Mouse (Mus musculus): Measurements from ENCODE around the gene Abcc8.

Abcc8 gene

DNA sequence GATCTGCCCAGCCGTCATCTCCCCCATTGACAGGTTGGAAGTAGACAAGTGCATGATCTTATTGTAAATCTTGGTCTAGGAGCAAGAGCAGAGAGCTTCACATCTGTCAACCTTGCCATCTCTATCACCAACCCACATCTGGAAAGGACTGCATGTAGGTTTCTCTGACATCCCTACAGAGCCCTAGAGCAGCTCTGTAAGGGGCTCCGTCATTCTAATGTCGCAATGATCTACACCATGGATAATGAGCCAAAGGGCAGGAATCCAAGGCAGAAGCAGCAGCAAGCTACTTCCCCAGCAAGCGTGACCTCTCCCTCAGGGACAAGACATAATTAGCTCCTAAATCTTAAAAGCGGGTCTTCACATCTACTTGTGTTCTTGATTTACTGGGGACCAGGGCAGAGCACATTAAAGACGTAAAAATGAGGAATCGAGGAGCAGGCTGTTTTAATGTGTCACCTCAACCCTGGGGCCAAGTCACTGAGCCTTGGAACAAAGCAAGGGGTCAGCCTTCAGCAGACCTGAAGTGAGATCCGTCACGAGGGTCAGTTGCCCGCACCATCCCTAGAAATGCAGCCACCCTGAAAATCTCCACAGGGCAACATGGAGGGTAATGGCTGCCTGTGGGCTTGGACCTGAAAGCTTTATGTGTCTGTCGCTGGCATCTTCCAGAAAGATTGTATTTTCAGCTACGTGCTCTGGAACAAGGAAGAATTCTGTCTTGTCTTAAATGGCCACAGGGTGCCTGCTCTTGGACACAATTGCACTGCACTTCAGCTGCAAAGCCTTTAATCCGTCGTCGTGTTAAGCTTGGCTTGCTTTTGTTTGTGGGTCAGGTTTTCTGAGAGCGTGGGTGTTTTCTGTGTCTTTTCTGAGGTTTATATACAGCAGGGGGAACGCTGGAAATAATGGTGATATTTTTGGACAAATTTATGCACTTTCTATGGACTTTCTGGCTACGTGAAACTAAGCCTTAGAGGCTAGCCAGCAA lies 25.0 kb downstream of the Abcc8 start:
- no peak for DNase-seq (ENCODE audit: low spot score)

DNA sequence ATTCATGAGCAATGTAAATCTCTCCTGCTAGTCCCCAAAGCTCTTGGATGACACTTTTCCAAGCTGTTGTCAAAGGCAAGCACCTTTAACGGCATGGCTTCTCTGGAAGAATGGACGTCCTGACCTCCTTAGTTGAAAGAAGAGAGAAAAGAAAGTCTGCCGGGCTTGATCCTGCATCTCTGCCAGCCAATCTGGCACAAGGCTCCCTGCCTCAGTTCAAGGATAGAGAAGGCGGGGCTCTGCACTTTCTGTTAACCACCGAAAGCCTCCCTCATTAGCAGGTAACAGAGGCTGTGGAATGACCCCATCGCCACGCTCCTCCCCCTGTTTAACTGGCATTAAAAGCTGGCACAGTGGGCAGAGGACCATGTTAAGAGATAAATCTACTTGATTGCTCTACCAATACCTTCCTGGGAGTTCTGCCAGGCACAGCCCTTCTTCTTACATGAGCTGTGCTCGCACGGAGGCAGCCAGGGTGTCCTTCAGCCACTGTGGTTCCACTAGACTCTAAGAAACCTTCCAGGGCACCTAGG lies 26.9 kb downstream of the Abcc8 start:
- DNase-seq (ENCODE audit: low spot score) = no peak

DNA sequence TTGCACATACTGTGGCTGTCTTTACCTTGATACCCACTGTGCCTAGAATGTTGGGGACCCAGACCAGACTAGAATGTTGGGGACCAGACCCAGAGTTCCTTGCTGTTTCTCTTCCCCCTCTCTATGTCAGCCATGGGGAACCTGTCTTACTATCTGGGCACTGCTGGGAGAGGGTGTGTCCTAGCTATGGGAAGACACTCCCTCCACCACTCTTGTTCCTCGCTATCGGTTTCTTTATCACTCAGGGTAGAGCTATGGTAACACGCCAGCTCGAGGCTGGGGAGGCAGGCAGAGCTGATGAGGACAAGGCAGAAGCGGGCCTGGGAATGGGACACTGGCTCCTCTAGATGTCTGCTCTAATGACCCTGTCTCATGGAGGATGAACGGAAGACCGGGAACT lies 32.4 kb downstream of the Abcc8 start:
- DNase-seq (ENCODE audit: low spot score) = no peak

DNA sequence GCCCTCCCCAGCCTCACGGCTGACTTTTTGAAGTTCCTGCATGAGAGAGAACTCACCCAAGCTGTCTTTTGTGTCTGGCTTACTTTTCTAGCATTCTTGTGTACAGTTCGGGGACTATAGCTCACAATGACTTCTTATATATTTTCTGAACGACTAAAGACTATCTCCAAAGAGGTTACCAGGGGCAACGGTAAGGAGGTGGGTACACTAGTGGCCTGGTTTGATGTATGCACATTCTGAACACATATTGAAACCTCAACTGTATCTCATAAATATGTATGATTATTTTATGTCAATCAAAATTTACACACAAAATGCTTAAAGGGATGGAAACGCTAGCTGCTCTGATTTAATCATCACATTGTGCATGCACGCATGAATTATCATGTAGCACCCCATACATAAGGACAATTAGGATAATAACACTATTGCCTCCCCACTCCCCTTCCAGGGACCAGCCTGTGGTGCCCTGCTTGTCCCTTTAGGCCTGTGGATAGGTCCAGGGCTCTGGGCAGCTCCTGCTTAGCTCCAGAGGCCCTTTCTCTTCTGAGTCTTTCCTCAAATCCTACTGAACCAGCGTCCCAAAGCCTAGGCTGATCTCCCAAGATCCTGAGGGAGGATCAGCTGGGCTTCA lies 33.0 kb downstream of the Abcc8 start:
- DNase-seq (ENCODE audit: low spot score) = no peak

- no peak for DNase-seq (ENCODE audit: low spot score)
Measured at GRCm38 (mm10) chr7:46144061-46144460, 35.8 kb downstream of the Abcc8 start.

- DNase-seq (ENCODE audit: low spot score) = no peak
Measured at GRCm38 (mm10) chr7:46138329-46138930, 41.4 kb downstream of the Abcc8 start.

DNA sequence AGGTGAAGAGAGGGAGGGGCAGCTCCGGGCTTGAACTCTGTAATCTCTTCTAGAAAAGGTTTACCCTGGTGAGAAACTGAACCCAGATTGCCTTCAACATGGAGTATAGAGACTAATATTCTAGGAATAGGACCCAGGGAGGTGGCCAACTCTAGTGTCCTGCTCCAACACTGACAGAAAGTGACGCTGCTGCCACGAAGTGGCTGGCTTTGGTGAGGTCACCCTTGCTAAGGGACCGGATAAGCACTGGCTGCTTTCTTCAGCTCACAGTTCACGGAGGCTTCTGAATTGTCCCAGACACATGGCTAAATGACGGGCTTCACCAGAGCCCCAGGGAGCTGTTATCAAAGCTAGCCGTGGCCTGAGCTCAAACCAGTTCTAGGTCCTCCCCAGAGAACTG lies 46.0 kb downstream of the Abcc8 start:
- DNase-seq (ENCODE audit: low spot score) = no peak

DNA sequence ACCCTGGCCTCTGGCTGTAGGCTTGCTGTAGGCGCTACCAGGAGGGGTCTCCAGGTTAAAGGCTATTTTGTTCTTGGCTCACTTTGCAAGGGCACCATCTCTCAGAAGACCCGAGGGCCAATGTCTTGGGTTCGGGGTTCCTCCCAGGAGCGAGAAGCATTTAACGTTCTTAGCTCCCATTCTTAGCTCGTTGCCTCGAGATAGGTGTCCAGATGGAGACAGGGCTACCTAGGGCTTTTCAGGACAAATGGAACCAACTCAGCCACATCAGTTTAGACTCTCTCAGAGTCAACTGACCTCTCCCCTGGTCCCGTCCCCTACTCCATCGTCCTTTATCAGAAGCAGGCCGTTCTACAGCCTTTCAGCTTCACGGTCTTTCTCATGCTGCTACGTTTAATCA lies 47.6 kb downstream of the Abcc8 start:
- no peak for DNase-seq (ENCODE audit: low spot score)

DNA sequence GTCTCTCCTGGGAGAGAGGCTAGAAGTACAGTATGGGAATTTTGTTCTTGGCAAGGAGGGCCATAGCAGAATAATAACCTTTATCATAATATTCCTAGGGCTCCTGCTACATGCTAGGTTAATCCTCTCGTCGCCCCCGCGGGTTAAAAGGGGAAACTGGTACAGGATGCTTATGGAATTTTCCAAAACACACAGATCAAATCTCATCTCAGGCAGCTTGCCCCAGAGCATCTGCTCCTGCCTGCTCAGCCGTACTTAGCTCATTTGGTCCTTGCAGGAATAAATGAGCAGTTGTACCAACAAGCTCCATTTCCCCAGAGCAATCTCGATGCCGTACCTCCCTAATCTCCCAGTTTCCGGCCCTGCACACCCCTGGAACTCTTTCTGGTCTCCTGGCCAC lies 48.0 kb downstream of the Abcc8 start:
- DNase-seq (ENCODE audit: low spot score) = no peak

DNA sequence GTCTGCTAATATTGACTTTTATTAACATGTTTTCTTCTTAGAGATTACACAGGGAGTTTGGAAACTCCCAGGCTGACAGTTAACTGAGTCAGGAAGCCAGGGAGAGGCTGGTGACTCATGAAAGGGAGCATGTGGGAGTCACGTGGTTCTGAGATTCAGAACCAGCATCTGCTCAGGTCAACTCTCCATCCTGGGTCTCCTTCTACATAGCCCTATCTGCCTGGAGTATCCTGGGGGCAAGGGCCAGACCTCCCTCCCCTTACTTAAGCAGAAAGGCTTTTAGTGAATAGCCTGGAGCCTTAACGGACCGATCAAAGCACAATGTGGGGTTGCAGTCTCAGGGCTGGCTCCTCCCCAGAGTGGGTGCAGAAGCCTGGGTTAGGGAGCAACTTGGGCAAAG lies 48.6 kb downstream of the Abcc8 start:
- DNase-seq (ENCODE audit: low spot score) = no peak

DNA sequence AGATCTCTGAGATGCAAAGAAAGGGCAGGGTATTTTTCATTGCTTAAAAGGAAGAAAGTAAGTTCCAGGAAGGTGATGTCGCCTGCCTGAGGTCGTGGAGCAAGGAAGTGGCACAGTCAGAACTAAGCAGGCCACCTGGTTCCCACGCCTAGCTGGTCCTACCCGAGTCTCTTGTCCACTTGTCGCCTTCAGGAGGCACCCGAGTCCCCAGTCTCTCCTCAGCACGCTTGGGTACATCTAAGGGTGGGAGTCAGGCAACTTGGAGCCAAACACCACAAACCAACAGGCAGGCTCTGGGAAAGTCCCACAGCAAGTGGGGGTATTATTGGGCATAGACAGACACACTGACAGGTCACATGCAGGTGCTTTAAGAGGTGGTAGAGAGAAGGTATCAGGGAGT lies 49.1 kb downstream of the Abcc8 start:
- no peak for DNase-seq (ENCODE audit: low spot score)

DNA sequence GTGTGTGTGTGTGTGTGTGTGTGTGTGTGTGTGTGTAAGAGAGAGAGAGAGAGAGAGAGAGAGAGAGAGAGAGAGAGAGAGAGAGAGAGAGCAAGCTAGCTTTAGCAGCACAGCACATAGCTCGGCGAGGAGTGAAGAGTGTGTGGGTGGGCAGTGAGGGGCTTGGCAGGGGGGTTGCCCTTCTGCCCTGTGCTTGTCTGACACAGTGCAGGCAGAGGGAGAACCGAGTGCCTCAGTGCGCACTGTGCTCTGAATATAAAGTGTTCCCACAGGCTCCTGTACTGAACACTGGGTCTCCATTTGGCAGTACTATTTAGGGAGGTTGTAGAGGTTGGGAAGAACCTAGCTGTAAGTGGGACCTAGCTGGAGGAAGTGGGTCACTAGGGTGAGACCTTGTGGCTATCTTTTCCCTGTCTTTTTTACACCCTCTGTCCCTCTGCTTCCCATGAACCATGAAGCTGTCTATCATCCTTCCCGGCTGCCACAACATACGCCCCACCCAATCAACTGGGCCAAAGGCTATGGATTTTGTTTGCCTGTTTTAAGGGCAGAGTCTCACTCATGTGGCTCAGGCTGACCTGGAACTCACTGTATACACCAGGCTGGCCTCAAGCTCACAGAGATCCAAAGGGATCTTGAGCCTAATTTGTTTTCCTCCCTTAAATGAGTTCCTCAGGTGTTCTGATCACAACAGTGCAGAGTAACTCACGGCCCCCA lies 50.2 kb downstream of the Abcc8 start:
- DNase-seq (ENCODE audit: low spot score) = no peak

DNA sequence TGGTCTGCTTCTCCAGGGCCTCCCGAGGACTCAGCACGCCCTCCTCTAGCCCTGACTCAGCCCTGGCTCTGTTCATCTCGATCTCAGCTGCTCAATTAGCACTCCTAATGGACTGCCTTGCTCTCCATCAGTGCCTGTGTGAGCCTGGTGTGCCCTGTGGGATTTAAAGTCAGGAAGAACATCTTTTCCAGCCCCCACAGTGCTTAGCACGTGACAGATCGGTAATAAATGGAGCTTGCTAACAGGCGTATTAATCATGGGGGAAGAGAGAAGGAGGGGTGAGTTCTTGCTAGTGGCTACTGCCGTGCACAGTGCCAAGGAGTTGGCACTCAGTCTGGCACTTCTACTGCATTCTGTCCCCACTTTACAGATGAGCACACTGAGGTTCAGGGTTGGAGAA lies 51.6 kb downstream of the Abcc8 start:
- DNase-seq (ENCODE audit: low spot score) = no peak

- no peak for DNase-seq (ENCODE audit: low spot score)
Measured at GRCm38 (mm10) chr7:46125340-46125739, 54.5 kb downstream of the Abcc8 start.

GRCm38 (mm10) chr7:46124460-46124859 lies 55.4 kb downstream of the Abcc8 start:
- DNase-seq (ENCODE audit: low spot score) = no peak

GRCm38 (mm10) chr7:46122964-46123363 lies 56.9 kb downstream of the Abcc8 start:
- no peak for DNase-seq (ENCODE audit: low spot score)

GRCm38 (mm10) chr7:46117035-46117434 lies 62.8 kb downstream of the Abcc8 start:
- no peak for DNase-seq (ENCODE audit: low spot score)

GRCm38 (mm10) chr7:46116118-46116581 lies 63.7 kb downstream of the Abcc8 start:
- DNase-seq (ENCODE audit: low spot score) = no peak

GRCm38 (mm10) chr7:46113435-46113834 lies 66.4 kb downstream of the Abcc8 start:
- DNase-seq (ENCODE audit: low spot score) = no peak

DNA sequence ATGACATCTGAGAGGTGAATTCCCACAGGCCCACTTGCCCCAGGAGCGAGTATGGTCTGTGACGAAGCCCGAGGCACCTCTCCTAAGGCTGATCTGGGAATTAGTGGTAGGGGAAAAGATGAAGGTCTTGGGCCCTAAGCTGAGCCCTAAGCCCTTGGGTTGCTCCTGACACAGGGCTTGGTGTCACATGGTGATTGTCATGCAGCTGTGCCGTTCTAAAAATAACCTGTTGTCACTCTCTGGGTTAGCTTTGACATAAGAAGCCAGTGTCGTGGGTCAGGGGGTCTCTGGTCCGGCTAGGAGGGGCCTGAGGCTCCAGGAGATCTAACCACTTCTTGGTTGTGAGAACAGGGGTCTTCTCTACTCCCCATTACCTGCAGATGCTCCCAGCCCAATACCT lies 67.9 kb downstream of the Abcc8 start:
- no peak for DNase-seq (ENCODE audit: low spot score)

DNA sequence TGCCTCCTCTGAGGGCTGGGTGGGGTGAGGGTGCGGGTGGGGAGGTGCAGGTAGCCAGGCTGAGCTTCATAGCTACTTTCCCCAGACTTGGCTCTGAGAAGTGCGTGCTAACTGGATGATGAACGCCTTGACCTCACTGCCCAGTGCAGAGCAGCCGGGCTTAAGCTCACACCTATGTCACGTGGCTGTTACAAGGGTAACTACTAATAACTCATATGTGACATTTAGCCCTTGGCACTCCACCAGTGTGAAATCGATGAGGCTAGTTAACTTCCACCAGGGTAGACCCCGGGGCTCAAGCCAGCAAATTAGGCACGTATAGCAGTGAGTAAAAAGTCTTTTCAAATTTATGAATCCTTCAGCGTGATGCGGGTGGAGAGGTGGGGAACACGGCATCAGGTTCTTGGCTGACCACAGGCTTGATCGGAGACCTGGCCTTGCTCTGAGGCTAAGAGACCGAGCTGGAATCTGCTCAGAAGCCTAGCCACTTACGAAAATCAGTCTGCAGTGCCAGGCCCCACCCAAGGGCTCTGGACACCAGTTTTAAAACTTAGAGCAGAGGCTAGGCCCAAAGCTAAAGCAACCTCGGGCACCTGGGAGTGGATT lies 68.5 kb downstream of the Abcc8 start:
- no peak for DNase-seq (ENCODE audit: low spot score)

DNA sequence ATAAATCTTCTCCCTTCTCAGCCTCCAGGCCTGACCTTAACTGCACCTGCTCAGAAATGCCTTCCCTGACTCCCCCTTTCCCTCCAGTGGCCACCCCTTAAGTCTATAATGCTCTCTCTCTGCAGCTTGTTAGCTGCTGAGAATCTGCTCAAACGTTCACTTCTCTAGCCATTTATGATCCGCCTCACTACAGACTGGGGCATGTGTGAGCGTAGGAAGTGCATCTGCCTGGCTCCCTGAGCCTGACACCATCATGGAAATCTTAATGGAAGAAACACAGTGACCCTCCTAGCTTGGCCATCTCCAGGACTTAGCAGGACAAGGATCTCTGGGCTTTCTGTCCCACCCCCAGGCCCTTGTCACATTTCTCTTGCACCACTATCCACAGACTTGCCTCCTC lies 69.8 kb downstream of the Abcc8 start:
- no peak for DNase-seq (ENCODE audit: low spot score)
